Mouse (Mus musculus) embryo, embryonic 11 days (tissue): ENCODE data around the gene Retreg1.
A peak's percentile ranks its signal among the peaks of the same experiment; 100 is the strongest.
"Not testable (repeated sequence)": the region's sequence is repeated elsewhere in the genome, so short reads cannot be mapped to it uniquely, and the experiment has no call there.

Source experiments
- DNase-seq: peaks from one replicate; pipeline ENCODE4 v3.0.0-alpha.2; 2015

Retreg1 gene

GRCm38 (mm10) chr15:25950584-25950983, 107.6 kb downstream of the Retreg1 start:
- DNase-seq = no peak

GRCm38 (mm10) chr15:25951037-25951436, 108.1 kb downstream of the Retreg1 start:
- DNase-seq = no peak

- DNase-seq = no peak
Observed at GRCm38 (mm10) chr15:25956001-25956400, 113.0 kb downstream of the Retreg1 start.

GRCm38 (mm10) chr15:25956422-25957117, 113.6 kb downstream of the Retreg1 start:
- DNase-seq = peak; percentile 13

GRCm38 (mm10) chr15:25957651-25958050, 114.7 kb downstream of the Retreg1 start:
- no peak for DNase-seq

- peak; percentile 71 for DNase-seq
Observed at GRCm38 (mm10) chr15:25959375-25959774, 116.4 kb downstream of the Retreg1 start.

- no peak for DNase-seq
Observed at GRCm38 (mm10) chr15:25960231-25960630, 117.3 kb downstream of the Retreg1 start.

- no peak for DNase-seq
Observed at GRCm38 (mm10) chr15:25966220-25966774, 123.3 kb downstream of the Retreg1 start.

GRCm38 (mm10) chr15:25971596-25971995, 128.6 kb downstream of the Retreg1 start:
- no peak for DNase-seq

GRCm38 (mm10) chr15:25972758-25973157, 129.8 kb downstream of the Retreg1 start:
- DNase-seq = no peak

- no peak for DNase-seq
Observed at GRCm38 (mm10) chr15:25974352-25974751, 131.4 kb downstream of the Retreg1 start.

GRCm38 (mm10) chr15:25975810-25976209, 132.8 kb downstream of the Retreg1 start:
- DNase-seq = no peak

GRCm38 (mm10) chr15:25983614-25984013, 140.6 kb downstream of the Retreg1 start:
- DNase-seq = not testable (repeated sequence)

- peak; percentile 99 for DNase-seq
Observed at GRCm38 (mm10) chr15:25984067-25984733, 141.2 kb downstream of the Retreg1 start, which contains the start of gene Zfp622. Gene Zfp622, plus strand, starts transcription at chr15:25984366.

- DNase-seq = no peak
Observed at GRCm38 (mm10) chr15:25984734-25985492, 141.9 kb downstream of the Retreg1 start.

GRCm38 (mm10) chr15:25992992-25993727, 150.2 kb downstream of the Retreg1 start:
- peak; percentile 85 for DNase-seq

GRCm38 (mm10) chr15:25995521-25995920, 152.5 kb downstream of the Retreg1 start:
- DNase-seq = peak; percentile 66

- not testable (repeated sequence) for DNase-seq
Observed at GRCm38 (mm10) chr15:25999545-25999944, 156.6 kb downstream of the Retreg1 start.

- DNase-seq = no peak
Observed at GRCm38 (mm10) chr15:26008621-26009020, 165.6 kb downstream of the Retreg1 start.

- peak; percentile 51 for DNase-seq
Observed at GRCm38 (mm10) chr15:26012891-26013290, 169.9 kb downstream of the Retreg1 start.

- DNase-seq = peak; percentile 85
Observed at GRCm38 (mm10) chr15:26015979-26016665, 173.1 kb downstream of the Retreg1 start.

GRCm38 (mm10) chr15:26021721-26022120, 178.7 kb downstream of the Retreg1 start:
- DNase-seq = no peak
